Mouse (Mus musculus) spleen, adult 2 months (tissue): ENCODE measurements around the gene Gm49321.

Source experiments
- CTCF ChIP-seq: fragments of 200-500 bp; IDR thresholded peaks from 2 replicates; pipeline ENCODE4 v1.5.1; 2011; ENCODE audit warnings: mild to moderate bottlenecking, inconsistent platforms; ENCODE audit not compliant: insufficient read depth, insufficient read length, insufficient replicate concordance; ENCODE audit errors: extremely low read depth
- POLR2A ChIP-seq: fragments of 200-500 bp; IDR thresholded peaks from 2 replicates; pipeline ENCODE4 v1.6.1; 2011; ENCODE audit warnings: low read depth, low read length, inconsistent platforms

DNA sequence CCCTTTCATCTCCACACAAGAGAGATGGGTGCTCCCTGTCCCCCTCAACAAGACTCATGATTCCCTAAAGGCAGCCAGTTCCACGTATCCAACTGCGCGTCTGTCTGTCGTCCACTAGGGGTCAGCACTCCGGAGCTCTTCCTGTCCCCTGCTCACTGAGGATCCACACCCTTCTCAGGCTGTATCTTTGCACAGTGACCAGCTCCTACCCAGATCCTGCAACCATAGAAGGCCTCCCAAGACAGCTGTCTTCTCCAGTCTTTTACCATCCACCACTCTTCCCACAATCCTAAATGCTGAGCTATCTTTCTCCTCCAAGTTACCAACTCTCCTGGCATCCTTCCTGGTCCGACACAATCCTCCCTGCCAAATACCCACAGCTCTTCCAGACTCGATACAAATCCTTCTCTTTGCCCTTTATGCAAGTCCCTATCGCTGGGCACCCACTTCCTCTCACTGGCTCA is 72.0 kb downstream of the Gm49321 start:
- TF ChIP-seq CTCF (peak; percentile 80), POLR2A (no peak)
